Mouse (Mus musculus) thymus, postnatal 0 days (tissue): ENCODE measurements at regions not wholly inside any gene's neighbourhood (a gene's known extent, or its start where the extent isn't known, plus 50 kb on each side); places are given as distances from the start of the nearest gene placed in this dataset.

Experiments
- DNase-seq: peaks from one replicate; pipeline ENCODE4 v3.0.0-alpha.2; 2015; ENCODE audit warnings: low spot score

GRCm38 (mm10) chr1:183619451-183620059 lies 201.5 kb downstream of the Hhipl2 start:
- DNase-seq, result no peak

GRCm38 (mm10) chr1:183622341-183622740 lies 204.3 kb downstream of the Hhipl2 start:
- DNase-seq, result no peak

- DNase-seq, result no peak
These were observed 206.3 kb downstream of the Hhipl2 start for GRCm38 (mm10) chr1:183624266-183624665.

DNA sequence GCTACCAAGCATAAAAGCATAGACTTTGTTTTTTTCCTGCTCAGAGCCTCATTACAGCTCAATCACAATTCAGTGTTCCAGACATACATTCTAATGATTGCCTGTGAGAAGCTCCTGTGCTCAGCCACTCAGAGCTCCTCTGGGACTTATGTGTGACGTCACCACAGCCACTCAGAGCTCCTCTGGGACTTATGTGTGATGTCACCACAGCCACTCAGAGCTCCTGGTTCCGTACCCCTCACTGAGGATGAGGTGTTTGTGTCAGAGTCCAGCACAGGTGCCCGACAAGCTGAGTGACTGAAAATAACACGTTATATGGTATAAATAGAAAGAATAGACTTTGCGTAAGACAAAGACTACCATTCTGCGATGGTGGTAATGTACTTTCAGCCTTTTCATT lies 215.8 kb downstream of the Hhipl2 start:
- no peak for DNase-seq

- DNase-seq, result no peak
These were observed 216.8 kb downstream of the Hhipl2 start for GRCm38 (mm10) chr1:183634836-183635235.

DNA sequence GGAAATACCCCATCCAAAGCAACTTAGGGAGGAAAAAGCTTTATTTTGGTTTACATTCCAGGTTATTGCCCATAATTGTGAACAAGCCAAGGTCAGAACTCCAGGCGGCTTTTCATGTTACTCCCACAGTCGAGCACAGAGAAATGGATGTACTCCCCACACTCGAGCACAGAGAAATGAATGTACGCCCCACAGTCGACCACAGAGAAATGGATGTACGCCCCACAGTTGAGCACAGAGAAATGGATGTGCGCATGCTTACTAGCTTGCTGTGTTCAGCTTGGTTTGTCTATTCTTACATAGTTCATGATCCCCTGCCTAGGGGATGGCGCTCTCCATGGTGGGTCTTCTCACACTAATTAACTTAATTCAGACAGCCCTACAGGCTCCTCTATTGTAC lies 219.2 kb downstream of the Hhipl2 start:
- DNase-seq, result no peak

- DNase-seq, result no peak
These were observed 221.3 kb downstream of the Hhipl2 start for GRCm38 (mm10) chr1:183639332-183639731.

- DNase-seq, result no peak
These were observed 222.6 kb downstream of the Hhipl2 start for GRCm38 (mm10) chr1:183640568-183640967.

GRCm38 (mm10) chr1:183644001-183644400 lies 226.0 kb downstream of the Hhipl2 start:
- no peak for DNase-seq

- no peak for DNase-seq
These were observed 235.9 kb downstream of the Hhipl2 start for GRCm38 (mm10) chr1:183653878-183654277.

DNA sequence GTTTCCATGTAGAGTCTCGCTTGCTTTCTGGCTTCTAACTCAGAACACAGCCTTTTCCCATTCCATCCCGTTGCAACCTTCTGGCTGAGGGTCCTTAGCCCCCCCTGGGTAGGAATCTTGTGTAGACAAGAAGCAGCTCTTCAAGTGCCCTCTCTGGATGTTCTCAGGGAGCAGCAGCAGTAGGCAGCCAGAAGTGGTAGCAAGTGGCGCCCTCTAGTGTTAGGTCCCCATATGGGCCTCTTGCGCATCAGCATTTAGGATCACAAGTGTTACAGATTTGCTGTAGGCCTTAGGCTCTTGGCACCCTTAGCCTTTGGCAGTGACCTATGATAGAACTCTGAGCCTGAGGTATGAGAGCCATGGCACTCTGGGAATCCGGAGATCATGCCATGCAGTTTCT lies 239.0 kb downstream of the Hhipl2 start:
- peak; percentile 68 for DNase-seq

DNA sequence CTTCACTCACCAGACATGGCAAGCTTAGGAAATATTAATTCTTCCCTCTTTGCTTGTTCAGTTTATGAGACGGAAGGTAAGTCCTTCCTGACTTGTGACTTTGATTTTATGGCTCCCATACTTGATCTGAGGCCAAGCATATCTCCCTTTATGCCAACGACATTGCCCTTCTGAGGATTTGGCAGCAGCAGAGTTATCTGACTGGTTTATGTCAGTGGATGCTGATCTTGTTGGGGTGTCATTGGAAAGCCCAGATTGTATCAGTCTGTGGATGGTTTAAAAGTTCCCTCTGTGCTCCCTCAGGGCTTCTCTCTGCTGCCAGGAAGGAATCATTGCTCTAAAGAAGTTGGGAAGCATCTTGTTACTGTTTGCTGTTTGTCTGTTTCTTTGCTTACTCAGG lies 242.5 kb downstream of the Hhipl2 start:
- DNase-seq, result no peak

DNA sequence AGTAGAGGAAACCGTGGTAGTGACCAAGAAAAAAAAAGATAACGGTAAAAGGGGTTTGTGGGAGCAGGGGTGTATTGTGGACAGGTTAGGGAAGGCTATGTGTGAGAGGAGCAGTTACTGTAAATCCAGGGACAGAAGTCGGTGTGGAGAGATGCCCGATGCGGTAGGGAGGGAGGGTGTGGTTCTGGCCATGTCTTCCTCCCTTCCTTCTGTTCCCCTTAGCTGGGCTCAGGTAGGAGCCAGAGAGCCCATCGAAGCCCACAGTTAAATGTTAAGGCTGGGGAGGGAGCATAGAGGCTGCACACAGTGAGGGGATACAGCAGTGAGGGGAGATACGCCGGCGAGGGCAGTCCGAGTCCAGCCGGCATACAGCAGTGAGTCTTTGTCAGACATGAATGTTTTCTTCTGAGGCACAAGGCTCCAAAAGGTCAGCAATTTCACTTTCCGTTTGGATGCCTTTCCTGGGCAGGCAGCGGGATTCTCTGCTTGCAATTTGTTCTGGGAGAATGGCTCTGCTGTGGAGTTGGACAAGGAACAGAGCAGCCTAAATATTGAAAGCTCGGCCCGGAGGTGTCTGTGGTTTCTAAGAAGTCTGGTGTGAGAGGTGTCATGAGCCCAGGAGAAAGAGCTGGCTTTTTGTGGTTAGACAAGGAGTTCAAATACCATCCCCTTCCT lies 244.5 kb downstream of the Hhipl2 start:
- DNase-seq, result no peak

DNA sequence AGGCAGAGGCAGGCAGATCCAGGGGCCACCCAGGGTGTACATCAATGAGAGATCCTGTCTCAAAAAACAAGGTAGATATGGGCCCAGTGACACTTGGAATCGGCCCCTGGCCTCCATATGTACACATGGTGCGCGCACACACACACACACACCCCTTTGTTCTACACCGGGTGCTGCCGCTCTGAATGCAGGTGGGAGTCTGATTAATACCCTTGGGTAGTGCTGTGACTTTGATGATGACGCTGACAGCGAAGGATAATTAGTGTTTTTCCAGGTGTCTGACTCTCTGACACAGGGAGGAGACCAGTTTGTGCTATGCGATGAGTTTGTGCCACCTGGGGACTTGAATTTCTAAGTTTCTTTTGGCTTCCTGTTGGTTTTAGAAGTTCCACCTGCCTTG lies 251.3 kb downstream of the Hhipl2 start:
- no peak for DNase-seq

- DNase-seq, result peak; percentile 30
These were observed 251.7 kb downstream of the Hhipl2 start for GRCm38 (mm10) chr1:183669674-183670073.

DNA sequence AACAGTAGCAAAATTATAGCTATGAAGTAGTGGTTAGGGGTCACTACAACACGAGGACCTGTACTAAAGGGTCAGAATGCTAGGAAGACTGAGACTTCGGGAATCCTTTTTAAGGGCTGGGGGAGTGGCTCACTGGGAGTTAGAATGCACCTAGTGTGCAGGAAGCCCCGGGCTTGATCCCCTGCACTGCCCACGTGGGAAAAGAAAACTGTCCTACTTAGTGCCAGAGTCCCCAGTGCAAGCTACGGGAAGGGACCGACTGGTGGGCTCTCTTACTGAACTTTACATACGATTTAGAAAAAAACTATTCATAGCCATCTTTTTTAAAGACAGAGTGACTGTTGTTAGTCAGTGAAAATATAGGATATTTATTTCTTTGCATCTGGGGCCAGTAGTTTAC lies 252.5 kb downstream of the Hhipl2 start:
- no peak for DNase-seq

- no peak for DNase-seq
These were observed 253.5 kb downstream of the Hhipl2 start for GRCm38 (mm10) chr1:183671541-183671940.

GRCm38 (mm10) chr1:183672521-183672920 lies 254.5 kb downstream of the Hhipl2 start:
- no peak for DNase-seq

DNA sequence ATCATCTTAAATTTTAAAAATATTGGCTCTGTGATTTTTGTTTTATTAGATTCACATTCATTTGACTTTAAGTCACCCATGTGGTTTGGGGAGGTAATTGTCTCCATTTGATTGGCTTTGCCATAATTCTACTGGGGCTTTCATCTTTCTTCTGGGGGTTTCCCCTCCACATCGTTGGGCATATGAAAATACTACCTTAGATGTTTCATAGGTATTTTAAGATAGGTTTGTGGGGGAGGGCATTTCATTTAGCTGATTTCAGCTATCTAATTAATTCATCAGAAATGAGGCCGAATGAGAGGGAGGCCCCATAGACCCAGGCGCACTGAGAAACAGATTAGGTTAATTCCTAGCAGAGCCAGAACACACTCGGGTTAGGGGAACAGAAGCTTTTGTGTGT lies 259.6 kb downstream of the Hhipl2 start:
- DNase-seq, result no peak

DNA sequence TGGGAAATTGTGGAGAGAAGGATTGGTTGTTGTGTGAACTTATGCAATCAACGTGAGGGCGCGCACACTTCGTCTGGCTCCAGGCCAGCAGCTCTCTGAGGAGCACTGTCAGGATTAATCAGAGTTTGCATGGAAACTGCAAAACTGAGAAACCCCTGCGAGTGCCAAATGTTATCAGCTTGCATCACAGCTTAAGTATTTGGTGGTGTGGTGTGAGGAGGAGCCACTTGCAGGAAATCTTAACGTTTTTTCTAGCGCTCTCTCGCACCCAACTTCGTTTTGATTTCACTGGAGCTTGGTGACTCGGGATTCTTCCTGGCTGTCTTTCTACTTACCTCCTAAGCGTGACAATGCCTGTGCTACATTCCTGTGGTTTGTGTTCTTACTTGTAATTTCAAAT lies 261.9 kb downstream of the Hhipl2 start:
- DNase-seq, result no peak

- DNase-seq, result no peak
These were observed 268.0 kb downstream of the Hhipl2 start for GRCm38 (mm10) chr1:183686056-183686455.

- no peak for DNase-seq
These were observed 274.7 kb downstream of the Hhipl2 start for GRCm38 (mm10) chr1:183692756-183693155.

DNA sequence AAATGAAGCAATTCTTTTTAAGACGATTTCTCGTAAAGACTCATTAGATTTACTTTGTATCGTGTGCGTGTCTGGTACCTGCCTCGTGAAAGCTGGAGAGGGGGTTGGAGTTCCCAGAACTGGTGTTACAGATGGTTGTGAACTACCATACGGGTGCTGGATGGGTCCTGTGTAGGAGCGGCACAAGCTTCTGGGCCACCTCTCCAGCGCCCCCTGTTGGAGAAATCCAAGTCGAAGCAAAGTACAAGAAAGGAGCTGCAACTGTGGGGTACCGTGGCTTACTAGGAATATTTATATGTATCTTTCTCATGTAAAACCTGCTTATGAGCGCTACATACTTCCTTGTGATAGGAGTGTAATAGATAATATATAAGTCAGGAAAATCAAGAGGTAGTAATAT lies 281.3 kb downstream of the Hhipl2 start:
- DNase-seq, result peak; percentile 39
